Mouse (Mus musculus): ENCODE data around the gene Gata2. TPM values are rescaled to one million over a fixed set of nuclear protein-coding genes. Genes with fewer than 3 reads are reported as not detected.

The Gata2 gene
- polyA plus RNA-seq, 1 experiment, result 5.7 TPM

GRCm38 (mm10) chr6:88194053-88194977 is 624 bp downstream of the Gata2 start:
- DNase-seq (ENCODE audit: extremely low spot score in 1 of 2, low spot score in 1 of 2), result no peak

DNA sequence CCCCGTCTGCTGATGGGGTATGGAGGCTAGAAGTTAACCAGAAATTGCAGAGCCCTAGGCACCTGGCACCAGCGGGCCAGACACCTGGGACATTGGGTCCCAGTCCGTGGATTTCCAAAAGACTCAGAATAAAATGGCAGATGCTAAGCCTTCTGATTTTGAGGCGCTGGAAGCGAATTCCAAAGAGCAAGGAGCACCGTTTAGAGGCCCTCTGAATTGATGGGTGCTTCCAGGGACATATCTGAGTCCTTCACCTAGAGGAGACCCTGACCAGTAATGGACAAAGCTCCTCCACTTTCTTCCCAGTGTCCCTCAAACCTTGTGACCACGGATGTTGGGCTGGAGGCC is 1.3 kb downstream of the Gata2 start:
- DNase-seq (ENCODE audit: extremely low spot score in 1 of 2, low spot score in 1 of 2), result no peak

DNA sequence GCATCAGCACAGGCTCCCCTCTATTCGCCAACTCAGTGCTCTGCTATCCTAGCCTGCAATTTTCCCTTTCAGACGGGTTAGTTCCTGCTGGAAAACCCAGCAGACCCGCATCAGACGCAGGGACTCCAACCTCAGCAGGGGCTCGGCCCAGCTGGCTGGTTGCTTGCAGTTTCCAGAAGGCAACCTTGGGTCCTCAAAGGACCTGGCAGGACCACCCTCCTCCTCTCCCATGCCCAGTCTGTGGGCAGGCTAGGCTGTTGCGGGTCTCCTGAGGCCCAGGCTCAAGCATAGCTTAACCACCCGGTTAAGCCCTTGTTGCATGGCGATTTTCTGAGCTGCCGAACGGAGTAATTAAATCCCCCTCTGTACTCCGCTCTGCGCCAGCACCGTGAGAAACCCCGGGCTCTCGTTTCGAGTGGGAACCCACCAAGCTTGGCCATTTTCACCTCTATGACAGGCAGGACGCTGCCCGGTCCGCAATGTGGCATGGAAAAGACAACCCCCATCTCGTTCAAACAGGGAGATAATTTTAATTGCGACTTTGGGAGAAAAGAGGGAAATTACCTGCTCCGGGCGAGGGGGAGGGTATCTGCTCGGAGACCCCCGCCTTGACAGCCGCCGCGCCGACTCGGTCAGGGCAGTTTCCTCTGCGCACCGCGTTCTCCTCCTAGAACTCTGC is 2.5 kb downstream of the Gata2 start:
- DNase-seq (ENCODE audit: extremely low spot score in 1 of 2, low spot score in 1 of 2), result no peak

GRCm38 (mm10) chr6:88196733-88197312 is 3.1 kb downstream of the Gata2 start:
- no peak for DNase-seq (ENCODE audit: extremely low spot score in 1 of 2, low spot score in 1 of 2)

GRCm38 (mm10) chr6:88197313-88198069 is 3.8 kb downstream of the Gata2 start:
- no peak for DNase-seq (ENCODE audit: extremely low spot score in 1 of 2, low spot score in 1 of 2)

- no peak for DNase-seq (ENCODE audit: extremely low spot score in 1 of 2, low spot score in 1 of 2)
Observed at GRCm38 (mm10) chr6:88198070-88198940, 4.6 kb downstream of the Gata2 start.

DNA sequence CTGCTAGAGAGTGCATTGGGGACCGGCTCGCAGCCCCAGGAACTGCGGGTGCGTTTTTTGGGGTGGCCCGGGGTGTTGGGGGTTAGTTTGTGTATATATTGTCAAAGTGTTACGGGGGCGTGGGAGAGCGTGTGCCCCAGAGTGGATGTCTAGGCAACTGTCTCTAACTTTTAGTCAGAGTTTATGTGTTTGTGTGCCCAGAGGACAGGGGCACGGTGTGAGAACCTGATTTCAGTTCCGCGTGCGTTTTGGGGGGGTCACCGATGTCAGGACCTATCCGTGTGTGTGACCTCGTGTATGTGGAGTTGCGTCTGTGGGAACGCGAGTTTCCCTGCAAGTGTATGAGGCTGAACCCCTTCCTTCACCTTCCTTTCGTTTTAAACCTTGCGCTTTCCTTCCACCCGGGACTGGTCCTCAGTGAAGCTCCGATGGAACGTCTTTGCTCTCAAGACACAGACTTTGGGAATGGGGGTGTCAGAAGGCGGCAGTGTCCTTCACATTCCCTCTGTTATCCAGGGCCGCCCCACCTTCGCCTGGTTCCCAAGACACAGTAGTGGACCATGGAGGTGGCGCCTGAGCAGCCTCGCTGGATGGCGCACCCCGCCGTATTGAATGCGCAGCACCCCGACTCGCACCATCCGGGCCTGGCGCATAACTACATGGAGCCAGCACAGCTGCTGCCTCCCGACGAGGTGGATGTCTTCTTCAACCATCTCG is 5.5 kb downstream of the Gata2 start:
- DNase-seq (ENCODE audit: extremely low spot score in 1 of 2, low spot score in 1 of 2), result no peak

DNA sequence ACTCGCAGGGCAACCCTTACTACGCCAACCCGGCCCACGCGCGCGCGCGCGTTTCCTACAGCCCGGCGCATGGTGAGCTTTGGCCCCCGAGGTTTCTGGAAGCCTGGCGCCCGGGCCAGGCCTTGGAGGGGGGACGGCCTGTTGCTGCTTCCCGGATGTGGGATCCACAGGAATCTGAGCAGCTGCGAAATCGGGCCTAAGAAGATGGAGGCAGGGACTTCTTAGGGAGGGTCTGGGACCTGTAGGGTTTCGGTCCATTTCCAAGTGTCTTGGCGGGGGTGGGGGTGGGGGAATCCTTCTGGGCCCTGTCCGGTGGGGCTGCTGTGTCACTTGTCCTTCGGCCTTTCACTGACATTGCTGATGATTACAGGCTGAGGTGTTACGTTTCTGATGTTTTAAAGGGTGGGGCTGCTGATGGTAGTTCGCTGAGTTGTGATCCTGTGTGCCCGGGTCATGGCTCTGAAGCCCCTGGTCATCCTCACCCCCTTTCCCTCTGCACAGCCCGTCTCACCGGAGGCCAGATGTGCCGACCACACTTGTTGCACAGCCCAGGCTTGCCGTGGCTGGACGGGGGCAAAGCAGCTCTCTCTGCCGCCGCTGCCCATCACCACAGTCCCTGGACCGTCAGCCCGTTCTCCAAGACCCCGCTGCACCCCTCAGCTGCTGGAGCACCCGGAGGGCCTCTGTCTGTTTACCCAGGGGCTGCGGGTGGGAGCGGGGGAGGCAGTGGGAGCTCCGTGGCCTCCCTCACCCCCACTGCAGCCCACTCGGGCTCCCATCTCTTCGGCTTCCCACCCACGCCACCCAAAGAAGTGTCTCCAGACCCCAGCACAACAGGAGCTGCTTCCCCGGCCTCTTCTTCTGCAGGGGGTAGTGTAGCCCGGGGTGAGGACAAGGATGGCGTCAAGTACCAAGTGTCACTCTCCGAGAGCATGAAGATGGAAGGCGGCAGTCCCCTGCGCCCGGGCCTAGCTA is 6.3 kb downstream of the Gata2 start:
- no peak for DNase-seq (ENCODE audit: extremely low spot score in 1 of 2, low spot score in 1 of 2)

GRCm38 (mm10) chr6:88200693-88201609 is 7.3 kb downstream of the Gata2 start:
- DNase-seq (ENCODE audit: extremely low spot score in 1 of 2, low spot score in 1 of 2), result no peak

- no peak for DNase-seq (ENCODE audit: extremely low spot score in 1 of 2, low spot score in 1 of 2)
Observed at GRCm38 (mm10) chr6:88201926-88202700, 8.4 kb downstream of the Gata2 start.

GRCm38 (mm10) chr6:88202921-88203690 is 9.4 kb downstream of the Gata2 start:
- DNase-seq (ENCODE audit: extremely low spot score in 1 of 2, low spot score in 1 of 2), result no peak

- DNase-seq (ENCODE audit: extremely low spot score in 1 of 2, low spot score in 1 of 2), result no peak
Observed at GRCm38 (mm10) chr6:88203791-88204405, 10.2 kb downstream of the Gata2 start.

DNA sequence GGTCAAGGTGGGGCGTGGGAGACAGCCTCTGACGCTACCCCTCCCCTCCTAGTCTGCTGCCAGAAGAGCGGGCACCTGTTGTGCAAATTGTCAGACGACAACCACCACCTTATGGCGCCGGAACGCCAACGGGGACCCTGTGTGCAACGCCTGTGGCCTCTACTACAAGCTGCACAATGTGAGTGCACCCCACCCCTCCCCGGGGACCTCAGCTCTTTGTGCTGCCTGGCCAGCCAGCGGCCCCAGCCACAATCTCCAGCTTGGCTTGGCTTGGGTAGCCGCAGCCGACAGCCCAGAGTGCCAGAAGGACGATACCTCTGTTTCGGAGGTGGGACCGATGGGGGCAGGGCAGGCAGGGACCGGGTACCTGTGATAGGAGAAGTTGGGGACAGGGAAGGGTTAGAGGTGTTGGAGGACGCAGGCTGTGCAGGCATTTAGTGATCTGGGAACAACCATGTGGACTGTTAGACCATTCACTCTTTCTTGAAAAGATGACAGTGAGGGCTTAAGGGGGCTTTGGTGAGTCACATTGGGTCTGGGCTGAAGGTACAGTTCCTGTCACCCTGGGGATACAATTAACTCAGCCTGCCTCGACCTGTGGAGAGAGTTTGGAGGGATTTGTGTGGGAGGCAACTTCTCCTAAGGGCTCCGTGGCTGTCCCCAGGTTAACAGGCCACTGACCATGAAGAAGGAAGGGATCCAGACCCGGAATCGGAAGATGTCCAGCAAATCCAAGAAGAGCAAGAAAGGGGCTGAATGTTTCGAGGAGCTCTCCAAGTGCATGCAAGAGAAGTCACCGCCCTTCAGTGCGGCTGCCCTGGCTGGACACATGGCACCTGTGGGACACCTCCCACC is 11.1 kb downstream of the Gata2 start:
- no peak for DNase-seq (ENCODE audit: extremely low spot score in 1 of 2, low spot score in 1 of 2)

- DNase-seq (ENCODE audit: extremely low spot score in 1 of 2, low spot score in 1 of 2), result no peak
Observed at GRCm38 (mm10) chr6:88205386-88205700, 11.7 kb downstream of the Gata2 start.

All from frontal cortex, adult 2 months (tissue).